Mouse (Mus musculus) hindbrain, embryonic 15.5 days (tissue): ENCODE results near the gene Stam2. TPM values are rescaled to one million over a fixed set of nuclear protein-coding genes. Genes with fewer than 3 reads are reported as not detected.

Experiments used
- ATAC-seq: fragments of 200-750 bp; cut with Nextera tagmentation; 2 replicates; pipeline ENCODE4 v1.8.0; 2017; ENCODE audit warnings: low read depth, moderate number of reproducible peaks, moderate TSS enrichment; ENCODE audit not compliant: low FRiP score
- H3K27ac ChIP-seq: fragments of 300-500 bp; sonication (generic); replicated peaks from 2 replicates; pipeline ENCODE4 v1.5.1; 2015; ENCODE audit warnings: mild to moderate bottlenecking, inconsistent platforms
- H3K27me3 ChIP-seq: fragments of 300-500 bp; sonication (generic); 2 replicates; pipeline ENCODE4 v1.6.1; 2015; ENCODE audit warnings: control low read depth, inconsistent platforms
- H3K36me3 ChIP-seq: fragments of 300-500 bp; sonication (generic); 2 replicates; pipeline ENCODE4 v1.6.1; 2015; ENCODE audit warnings: control low read depth, inconsistent platforms
- H3K4me1 ChIP-seq: fragments of 300-500 bp; sonication (generic); replicated peaks from 2 replicates; pipeline ENCODE4 v1.6.1; 2015; ENCODE audit warnings: control low read depth, inconsistent platforms
- H3K4me2 ChIP-seq: fragments of 300-500 bp; sonication (generic); 2 replicates; pipeline ENCODE4 v1.6.1; 2015; ENCODE audit warnings: moderate library complexity, mild to moderate bottlenecking, inconsistent platforms
- H3K4me3 ChIP-seq: fragments of 300-500 bp; sonication (generic); 2 replicates; pipeline ENCODE4 v1.5.1; 2015; ENCODE audit warnings: mild to moderate bottlenecking, inconsistent platforms
- H3K9ac ChIP-seq: fragments of 300-500 bp; sonication (generic); 2 replicates; pipeline ENCODE4 v1.6.1; 2015; ENCODE audit warnings: inconsistent platforms
- H3K9me3 ChIP-seq: fragments of 300-500 bp; sonication (generic); 2 replicates; pipeline ENCODE4 v1.6.1; 2016; ENCODE audit warnings: control low read depth, inconsistent platforms
- WGBS: fragments of 180-500 bp; shearing (Covaris S2); methylation state at CpG from one replicate; pipeline ENCODE4 v1.1.7; 2015; 5-methylcytosine and 5-hydroxymethylcytosine counted together
- polyA plus RNA-seq: library from polyadenylated mRNA; unstranded; fragments of >200 nt; fragmentation: Nextera tagmentation; extraction: Ambion mirVana; gene quantifications from 2 replicates; pipeline ENCODE4 v1.2.1, GENCODE M21; 2015

Gene Stam2
- polyA plus RNA-seq, 1 experiment from 2014 or later, result 35.9 TPM

DNA sequence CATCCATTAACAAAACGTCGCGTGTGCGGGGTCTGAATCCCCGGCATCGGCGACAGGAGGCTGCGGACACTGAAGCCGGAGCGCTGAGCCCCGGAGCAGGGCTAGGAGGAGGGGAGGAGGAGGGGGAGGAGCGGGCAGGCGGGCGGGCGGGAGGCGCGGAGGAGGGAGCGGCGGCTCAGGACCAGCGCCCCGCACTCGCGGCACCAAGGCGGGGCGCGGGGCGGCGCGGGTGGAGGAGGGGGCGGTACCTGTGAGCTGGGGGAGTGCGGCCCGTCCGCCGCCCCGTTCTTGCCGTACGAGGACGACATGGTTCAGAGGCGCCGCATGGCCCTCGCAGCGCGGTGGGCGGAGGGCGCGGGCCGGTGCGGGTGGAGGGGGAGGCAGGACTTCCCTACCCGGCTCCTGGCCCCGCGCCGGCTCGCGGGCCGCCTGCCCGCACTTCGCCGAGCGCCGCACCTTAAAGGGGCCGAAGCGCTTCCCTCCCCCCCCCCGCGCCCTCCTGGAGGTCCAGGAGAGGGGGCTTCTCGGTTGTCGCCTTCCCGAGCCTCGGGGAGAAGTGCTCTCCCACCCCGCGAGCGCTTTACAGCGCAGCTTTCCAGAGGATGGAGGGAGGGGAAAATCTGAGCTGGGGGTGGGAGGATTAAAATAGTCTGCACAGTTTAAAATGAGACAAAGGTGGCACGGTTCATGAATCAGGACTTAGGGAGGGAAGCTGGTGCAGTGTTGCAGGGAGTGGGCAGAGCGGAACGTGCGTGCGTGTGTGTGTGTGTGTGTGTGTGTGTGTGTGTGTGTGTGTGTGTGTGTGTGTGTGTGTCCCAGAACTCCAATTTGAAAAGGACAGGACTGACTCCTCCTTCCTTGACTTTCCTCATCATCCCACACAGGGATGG, 65.8 kb downstream of the Stam2 start, which contains the start of gene Cacnb4:
Cacnb4 (minus strand) TSS at position 809 of the 890 bp plus-strand sequence.
- Histone ChIP-seq H3K9me3 (no peaks in the 10 kb centered on the region), H3K27ac (peak within 1 kb of the TSS; percentile 64; the same call in 1 of the 2 replicates)
- WGBS, result under 1% methylated on average over 40 of the region's 77 CpGs

GRCm38 (mm10) chr2:52675278-52675987, 66.6 kb downstream of the Stam2 start:
- no peaks in the 10 kb centered on the region for H3K9me3 ChIP-seq
- H3K36me3 ChIP-seq, result no peaks in the 10 kb centered on the region
- 0 out of 2 replicates have a peak, but pooled peaks cover 9% of the 10 kb centered on the region for H3K27me3 ChIP-seq
- peaks cover 16% of the 10 kb centered on the region for H3K4me1 ChIP-seq
- H3K4me3 ChIP-seq, result peak overlapping the region; percentile 83
- peak overlapping the region; percentile 94 for H3K4me2 ChIP-seq
- ATAC-seq, result peak; percentile 67
- H3K27ac ChIP-seq, result peak overlapping the region; percentile 64; the same call in 1 of the 2 replicates
- WGBS, result 1% methylated on average over 35 of the region's 42 CpGs
- H3K9ac ChIP-seq, result peak overlapping the region; percentile 68

More for the DNA sequence above, 65.8 kb downstream of the Stam2 start, which contains the start of gene Cacnb4:
- Histone ChIP-seq H3K27me3 (0 out of 2 replicates have a peak, but pooled peaks cover 9% of the 10 kb centered on the region), H3K36me3 (no peaks in the 10 kb centered on the region), H3K9ac (peak within 1 kb of the TSS; percentile 68), H3K4me3 (peak within 1 kb of the TSS; percentile 83), H3K4me1 (peaks cover 16% of the 10 kb centered on the region), H3K4me2 (peak within 1 kb of the TSS; percentile 94)
- peak; percentile 92 for ATAC-seq

DNA sequence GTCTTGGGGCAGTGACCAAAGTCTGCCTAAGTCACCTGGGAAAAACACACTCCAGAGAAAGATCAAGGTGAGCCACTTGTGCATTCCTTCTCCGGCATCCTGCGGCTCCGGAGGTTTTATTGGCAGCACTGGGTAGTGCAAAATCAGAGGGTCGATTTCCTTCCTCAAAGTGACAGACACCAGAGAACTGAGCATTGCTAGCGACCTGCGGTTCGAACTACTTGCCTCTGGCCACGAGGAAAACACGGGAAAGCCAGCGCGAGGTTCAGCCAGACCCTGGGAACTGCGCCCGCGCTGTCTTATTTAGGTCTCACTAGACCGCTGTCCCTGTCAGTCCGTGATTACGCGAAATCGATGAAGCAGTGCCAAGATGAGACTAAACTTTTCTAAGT, 67.2 kb downstream of the Stam2 start:
- H3K27ac ChIP-seq, result no peak overlapping the region
- peak overlapping the region; percentile 94 for H3K4me2 ChIP-seq
- H3K27me3 ChIP-seq, result 0 out of 2 replicates have a peak, but pooled peaks cover 9% of the 10 kb centered on the region
- no peak for ATAC-seq
- WGBS, result under 1% methylated on average over 19 of the region's 19 CpGs
- peak overlapping the region; percentile 83 for H3K4me3 ChIP-seq
- no peaks in the 10 kb centered on the region for H3K9me3 ChIP-seq
- peak overlapping the region; percentile 68; the same call in 1 of the 2 replicates for H3K9ac ChIP-seq
- no peaks in the 10 kb centered on the region for H3K36me3 ChIP-seq
- H3K4me1 ChIP-seq, result peaks cover 16% of the 10 kb centered on the region

- no peaks in the 10 kb centered on the region for H3K9me3 ChIP-seq
- no peak overlapping the region for H3K27ac ChIP-seq
- no peak for ATAC-seq
- H3K4me3 ChIP-seq, result no peak overlapping the region
- no peak overlapping the region for H3K9ac ChIP-seq
- H3K4me1 ChIP-seq, result peaks cover 16% of the 10 kb centered on the region
- no peak overlapping the region for H3K4me2 ChIP-seq
- H3K27me3 ChIP-seq, result 0 out of 2 replicates have a peak, but pooled peaks cover 9% of the 10 kb centered on the region
- WGBS, result 85% methylated on average over 1 of the region's 1 CpGs
- H3K36me3 ChIP-seq, result no peaks in the 10 kb centered on the region
Observed at GRCm38 (mm10) chr2:52673172-52673571, 68.9 kb downstream of the Stam2 start.

- H3K27me3 ChIP-seq, result 0 out of 2 replicates have a peak, but pooled peaks cover 9% of the 10 kb centered on the region
- no peak overlapping the region for H3K9ac ChIP-seq
- no peak for ATAC-seq
- no peaks in the 10 kb centered on the region for H3K36me3 ChIP-seq
- no peaks in the 10 kb centered on the region for H3K9me3 ChIP-seq
- H3K4me2 ChIP-seq, result no peak overlapping the region
- no peak overlapping the region for H3K27ac ChIP-seq
- 83% methylated on average over 5 of the region's 5 CpGs for WGBS
- H3K4me1 ChIP-seq, result peaks cover 10% of the 10 kb centered on the region
- H3K4me3 ChIP-seq, result no peak overlapping the region
Observed at GRCm38 (mm10) chr2:52670733-52671132, 71.3 kb downstream of the Stam2 start.

DNA sequence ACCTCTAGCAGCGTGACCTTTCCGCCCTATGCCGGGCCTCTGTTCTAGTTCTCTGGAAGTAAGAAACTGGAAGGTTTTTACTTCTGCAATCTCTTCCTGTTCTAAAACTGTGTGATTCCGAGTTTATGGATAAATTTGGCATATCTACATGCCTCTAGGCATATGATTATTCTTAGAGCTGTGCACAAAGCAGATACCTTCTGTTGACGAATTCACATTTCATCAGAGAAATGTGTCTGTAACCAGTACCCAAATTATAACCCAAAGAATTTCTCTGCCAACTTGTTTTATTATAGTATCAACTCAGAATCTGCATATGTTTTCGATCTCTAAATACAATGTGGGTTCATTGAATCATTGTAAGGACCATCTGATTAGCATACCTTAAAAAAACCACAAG, 73.6 kb downstream of the Stam2 start:
- H3K36me3 ChIP-seq, result no peaks in the 10 kb centered on the region
- H3K4me3 ChIP-seq, result no peak overlapping the region
- H3K9me3 ChIP-seq, result no peaks in the 10 kb centered on the region
- WGBS, result 90% methylated on average over 6 of the region's 6 CpGs
- 0 out of 2 replicates have a peak, but pooled peaks cover 5% of the 10 kb centered on the region for H3K27me3 ChIP-seq
- no peak for ATAC-seq
- no peak overlapping the region for H3K9ac ChIP-seq
- H3K4me2 ChIP-seq, result no peak overlapping the region
- no peak overlapping the region for H3K27ac ChIP-seq
- H3K4me1 ChIP-seq, result no peaks in the 10 kb centered on the region

GRCm38 (mm10) chr2:52656722-52657121, 85.4 kb downstream of the Stam2 start:
- Histone ChIP-seq H3K4me1 (no peaks in the 10 kb centered on the region), H3K27ac (no peak overlapping the region), H3K9ac (no peak overlapping the region), H3K4me2 (no peak overlapping the region), H3K9me3 (no peaks in the 10 kb centered on the region), H3K4me3 (no peak overlapping the region), H3K36me3 (no peaks in the 10 kb centered on the region), H3K27me3 (no peaks in the 10 kb centered on the region)
- no peak for ATAC-seq
- WGBS, result 90% methylated on average over 5 of the region's 5 CpGs

DNA sequence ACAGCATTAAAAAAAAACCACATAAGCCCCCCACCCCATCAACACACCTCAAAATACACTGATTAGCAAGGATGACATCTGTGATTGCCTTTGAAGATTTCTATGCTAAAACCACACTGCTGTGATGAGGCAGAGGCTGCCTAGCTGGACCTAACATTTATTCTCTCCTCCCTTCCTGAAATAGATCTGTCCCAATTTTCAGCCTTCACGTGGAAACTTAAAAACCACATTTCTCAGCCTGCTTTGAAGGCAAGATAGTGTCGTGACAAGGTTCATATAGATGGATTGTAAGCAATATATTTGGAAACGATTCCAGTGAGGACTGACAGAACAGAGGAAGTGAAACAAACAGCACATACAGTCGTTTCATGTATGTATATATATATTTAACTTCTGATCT, 87.5 kb downstream of the Stam2 start:
- no peaks in the 10 kb centered on the region for H3K27me3 ChIP-seq
- H3K27ac ChIP-seq, result no peak overlapping the region
- no peaks in the 10 kb centered on the region for H3K4me1 ChIP-seq
- no peak overlapping the region for H3K4me3 ChIP-seq
- H3K9me3 ChIP-seq, result no peaks in the 10 kb centered on the region
- no peaks in the 10 kb centered on the region for H3K36me3 ChIP-seq
- 74% methylated on average over 4 of the region's 4 CpGs for WGBS
- H3K9ac ChIP-seq, result no peak overlapping the region
- no peak overlapping the region for H3K4me2 ChIP-seq
- ATAC-seq, result no peak

- no peak for ATAC-seq
- no peaks in the 10 kb centered on the region for H3K4me1 ChIP-seq
- H3K9ac ChIP-seq, result no peak overlapping the region
- no peak overlapping the region for H3K4me2 ChIP-seq
- no peaks in the 10 kb centered on the region for H3K27me3 ChIP-seq
- H3K9me3 ChIP-seq, result no peaks in the 10 kb centered on the region
- no peak overlapping the region for H3K4me3 ChIP-seq
- no peaks in the 10 kb centered on the region for H3K36me3 ChIP-seq
- no peak overlapping the region for H3K27ac ChIP-seq
- 77% methylated on average over 6 of the region's 6 CpGs for WGBS
Observed at GRCm38 (mm10) chr2:52651547-52651946, 90.5 kb downstream of the Stam2 start.

GRCm38 (mm10) chr2:52647255-52647998, 94.7 kb downstream of the Stam2 start:
- ATAC-seq, result no peak
- Histone ChIP-seq H3K9me3 (no peaks in the 10 kb centered on the region), H3K27me3 (no peaks in the 10 kb centered on the region), H3K27ac (no peak overlapping the region), H3K4me3 (no peak overlapping the region), H3K9ac (no peak overlapping the region), H3K36me3 (no peaks in the 10 kb centered on the region), H3K4me1 (no peaks in the 10 kb centered on the region), H3K4me2 (no peak overlapping the region)
- 71% methylated on average over 8 of the region's 8 CpGs for WGBS

DNA sequence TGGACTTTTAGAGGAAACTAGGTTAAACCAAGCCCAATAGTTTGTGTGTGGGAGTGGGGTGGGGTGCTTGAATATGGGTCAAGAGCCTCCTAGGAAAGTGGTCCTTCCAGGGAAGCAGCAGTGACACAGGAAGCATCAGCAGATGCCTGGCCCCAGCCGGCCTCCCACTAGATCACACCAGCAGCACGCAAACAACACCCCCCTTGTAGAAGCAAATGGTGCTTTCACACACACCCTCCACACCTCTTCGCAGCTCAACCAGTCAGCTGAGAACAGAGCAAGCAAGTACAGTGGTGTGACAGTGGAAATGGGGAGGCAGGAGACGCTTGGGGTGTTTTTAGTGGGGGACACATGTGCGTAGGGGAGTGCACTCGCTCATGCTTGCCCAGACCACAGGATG, 98.4 kb downstream of the Stam2 start:
- Histone ChIP-seq H3K9ac (no peak overlapping the region), H3K4me2 (no peak overlapping the region), H3K9me3 (no peaks in the 10 kb centered on the region), H3K4me3 (no peak overlapping the region), H3K27ac (no peak overlapping the region), H3K36me3 (no peaks in the 10 kb centered on the region), H3K27me3 (no peaks in the 10 kb centered on the region), H3K4me1 (no peaks in the 10 kb centered on the region)
- no peak for ATAC-seq
- WGBS, result 90% methylated on average over 6 of the region's 6 CpGs
